ENCODE assay signal across 10 mouse cellular contexts in genomic region chr9:52676587-52676986, GRCm38 (mm10). TPM values are rescaled to one million over a fixed set of nuclear protein-coding genes. Genes with fewer than 3 reads are reported as not detected.
DNase-seq lines count a peak whose midpoint lies in the region; ATAC-seq and TF ChIP-seq lines count a peak whose summit lies in the region.
"Had no signal": no experiment of that assay in that cellular context is flagged by ENCODE, and none has a peak within 500 bp of the region (broad histone marks: within the 10 kb centered on the region; RNA-seq: fewer than 3 reads in every experiment).

No protein-coding gene starts in this region.

- no peak overlapping the region for H3K9ac ChIP-seq in kidney, embryonic 16.5 days (replicated peaks; ENCODE audit: low read length)
- peak overlapping the region; percentile 73; the same call in 1 of the 2 replicates for H3K9ac ChIP-seq in forebrain, postnatal 0 days
- no peak overlapping the region for H3K9ac ChIP-seq in midbrain, embryonic 15.5 days
- H3K9ac ChIP-seq: limb, embryonic 13.5 days; stomach, embryonic 15.5 days had no signal

- no peak for TF ChIP-seq POLR2A in kidney, adult 2 months (IDR thresholded peaks at IDR 0.05; ENCODE audit: low read depth, low read length)

- no peak for TF ChIP-seq CTCF in kidney, adult 2 months (conservative IDR thresholded peaks at IDR 0.05; ENCODE audit: insufficient read depth, insufficient read length, low read depth, low read length)
- no peak for TF ChIP-seq CTCF in forebrain, postnatal 0 days (IDR thresholded peaks at IDR 0.05; ENCODE audit: low read depth)

- no peak overlapping the region for H3K27ac ChIP-seq in kidney, adult 2 months (ENCODE audit: insufficient read depth, low read depth, low read length)
- H3K27ac ChIP-seq in kidney, embryonic 16.5 days (ENCODE audit: low read length): no peak overlapping the region
- H3K27ac ChIP-seq in forebrain, postnatal 0 days (ENCODE audit: low read depth, low read length): no peak overlapping the region
- no peak overlapping the region for H3K27ac ChIP-seq in midbrain, embryonic 15.5 days
- H3K27ac ChIP-seq: limb, embryonic 13.5 days; stomach, embryonic 15.5 days had no signal

- peak; percentile 23 for DNase-seq in kidney, adult 2 months
- peak; percentile 43 for DNase-seq in R1 (ENCODE audit: low read depth, low spot score)
- DNase-seq in forebrain, postnatal 0 days: no peak
- DNase-seq in yolk sac, embryonic 10.5 days (ENCODE audit: low spot score): no peak
- DNase-seq in urinary bladder, adult 18-20 months (ENCODE audit: low spot score in 2 of 2): no peak
- no peak for DNase-seq in cerebellum, postnatal 14 days

- no peaks in the 10 kb centered on the region for H3K36me3 ChIP-seq in kidney, adult 2 months (ENCODE audit: control insufficient read depth, insufficient read depth, low read length)
- H3K36me3 ChIP-seq in kidney, embryonic 16.5 days (ENCODE audit: insufficient read depth, low read length): no peaks in the 10 kb centered on the region
- H3K36me3 ChIP-seq in forebrain, postnatal 0 days (ENCODE audit: insufficient read depth): no peaks in the 10 kb centered on the region
- H3K36me3 ChIP-seq in midbrain, embryonic 15.5 days (replicated peaks): no peaks in the 10 kb centered on the region
- H3K36me3 ChIP-seq: limb, embryonic 13.5 days; stomach, embryonic 15.5 days had no signal

- no peaks in the 10 kb centered on the region for H3K9me3 ChIP-seq in kidney, embryonic 16.5 days (ENCODE audit: low read length)
- H3K9me3 ChIP-seq in forebrain, postnatal 0 days (ENCODE audit: low read length): no peaks in the 10 kb centered on the region
- no peaks in the 10 kb centered on the region for H3K9me3 ChIP-seq in midbrain, embryonic 15.5 days
- H3K9me3 ChIP-seq: limb, embryonic 13.5 days; stomach, embryonic 15.5 days had no signal

- H3K4me1 ChIP-seq in kidney, adult 2 months (ENCODE audit: control insufficient read depth, insufficient read depth, low read length): no peaks in the 10 kb centered on the region
- peaks cover 7% of the 10 kb centered on the region for H3K4me1 ChIP-seq in kidney, embryonic 16.5 days (ENCODE audit: insufficient read depth, low read length)
- peaks cover 11% of the 10 kb centered on the region; the same call in 1 of the 2 replicates for H3K4me1 ChIP-seq in forebrain, postnatal 0 days (ENCODE audit: insufficient read depth)
- peaks cover 24% of the 10 kb centered on the region for H3K4me1 ChIP-seq in midbrain, embryonic 15.5 days

- H3K27me3 ChIP-seq in kidney, adult 2 months (replicated peaks; ENCODE audit: control insufficient read depth, insufficient read depth, low read length): no peaks in the 10 kb centered on the region
- H3K27me3 ChIP-seq in kidney, embryonic 16.5 days (ENCODE audit: insufficient read depth, low read length): peaks cover 40% of the 10 kb centered on the region
- no peaks in the 10 kb centered on the region for H3K27me3 ChIP-seq in forebrain, postnatal 0 days (ENCODE audit: insufficient read depth, low read length)
- 0 out of 2 replicates have a peak, but pooled peaks cover 2% of the 10 kb centered on the region for H3K27me3 ChIP-seq in midbrain, embryonic 15.5 days (replicated peaks)

- H3K4me2 ChIP-seq in kidney, embryonic 16.5 days (replicated peaks; ENCODE audit: low read depth, low read length): no peak overlapping the region
- peak overlapping the region; percentile 87 for H3K4me2 ChIP-seq in forebrain, postnatal 0 days (ENCODE audit: low read depth)
- H3K4me2 ChIP-seq in midbrain, embryonic 15.5 days: peak overlapping the region; percentile 93
- H3K4me2 ChIP-seq: limb, embryonic 13.5 days; stomach, embryonic 15.5 days had no signal

- H3K4me3 ChIP-seq in kidney, adult 2 months (ENCODE audit: insufficient read depth, low read depth, low read length): no peak overlapping the region
- H3K4me3 ChIP-seq in kidney, embryonic 16.5 days (ENCODE audit: low read length): no peak overlapping the region
- peak overlapping the region; percentile 68 for H3K4me3 ChIP-seq in forebrain, postnatal 0 days (ENCODE audit: low read depth, low read length)
- peak overlapping the region; percentile 66 for H3K4me3 ChIP-seq in midbrain, embryonic 15.5 days
- H3K4me3 ChIP-seq: limb, embryonic 13.5 days had no signal

- 15% methylated on average over 4 of the region's 4 CpGs for WGBS in kidney, adult 2 months
- WGBS in kidney, embryonic 16.5 days: 20% methylated on average over 4 of the region's 4 CpGs
- 22% methylated on average over 4 of the region's 4 CpGs for WGBS in forebrain, postnatal 0 days
- 22% methylated on average over 4 of the region's 4 CpGs for WGBS in midbrain, embryonic 15.5 days

- no peak for ATAC-seq in kidney, embryonic 16.5 days (ENCODE audit: low FRiP score, low TSS enrichment)
- no peak for ATAC-seq in forebrain, postnatal 0 days
- ATAC-seq in midbrain, embryonic 15.5 days (replicated peaks): no peak

RNA-seq across cellular contexts. Expression of gene AI593442, which starts 3.0 kb away (rescaled TPM):
- polyA plus RNA-seq in kidney, adult 2 months (2012; rRNA removed): 0.01 and 0.03 TPM in 2 replicates
- 0.24 and 0.26 TPM in 2 replicates for polyA plus RNA-seq in kidney, embryonic 16.5 days (2015; fragmentation: Nextera tagmentation; extraction: Ambion mirVana)
- total RNA-seq in forebrain, postnatal 0 days (2014; rRNA removed): 24.1 and 25.3 TPM in 2 replicates
- polyA plus RNA-seq in forebrain, postnatal 0 days (2015; fragmentation: Nextera tagmentation; extraction: Ambion mirVana): 42.4 and 77.7 TPM in 2 replicates
- polyA plus RNA-seq in midbrain, embryonic 15.5 days (2015; fragmentation: Nextera tagmentation; extraction: Ambion mirVana): 57.3 and 62.4 TPM in 2 replicates

Comparison
In these comparisons a context has a peak if more than half of its experiments do, and no peak if none do; other contexts are left out.
1. DNase-seq: peak in kidney, adult 2 months (single experiment) and R1 (single experiment); none in forebrain, postnatal 0 days (single experiment), yolk sac, embryonic 10.5 days (single experiment), urinary bladder, adult 18-20 months (0 of 2) and cerebellum, postnatal 14 days (0 of 2).
2. H3K4me3 ChIP-seq: peak in forebrain, postnatal 0 days (single experiment) and midbrain, embryonic 15.5 days (single experiment); none in kidney, adult 2 months (single experiment) and kidney, embryonic 16.5 days (single experiment).
3. RNA of gene AI593442, which starts 3.0 kb away (polyA plus RNA-seq): 42.4 to 77.7 TPM in forebrain, postnatal 0 days and 57.3 to 62.4 TPM in midbrain, embryonic 15.5 days; 0.24 to 0.26 TPM in kidney, embryonic 16.5 days and 0.01 to 0.03 TPM in kidney, adult 2 months; every median in the first group is over 10 times any median in the second.